Mouse (Mus musculus): Measurements from ENCODE around the gene Rita1. TPM values are rescaled to one million over a fixed set of nuclear protein-coding genes. Genes with fewer than 3 reads are reported as not detected.

Gene Rita1
- polyA plus RNA-seq, 1 experiment from 2014 or later = 6.1 TPM

GRCm38 (mm10) chr5:120644227-120644626 lies 31.8 kb upstream of the Rita1 start:
- no peak overlapping the region for H3K27ac ChIP-seq (ENCODE audit: low read depth, low read length)
- WGBS = 53% methylated on average over 3 of the region's 3 CpGs
- no peaks in the 10 kb centered on the region for H3K36me3 ChIP-seq (ENCODE audit: control insufficient read depth, insufficient read depth)
- TF ChIP-seq CTCF (IDR thresholded peaks at IDR 0.05; ENCODE audit: low read depth) = no peak
- no peaks in the 10 kb centered on the region for H3K4me1 ChIP-seq (replicated peaks; ENCODE audit: control insufficient read depth, insufficient read depth, low read length)
- H3K27me3 ChIP-seq (replicated peaks; ENCODE audit: control insufficient read depth, insufficient read depth, low read length) = peaks cover 9% of the 10 kb centered on the region
- no peak overlapping the region for H3K9ac ChIP-seq (ENCODE audit: low read depth, low read length)
- no peak overlapping the region for H3K4me2 ChIP-seq (replicated peaks; ENCODE audit: low read depth)
- no peak; the same call in 1 of the 2 replicates for ATAC-seq
- no peaks in the 10 kb centered on the region for H3K9me3 ChIP-seq (ENCODE audit: control insufficient read depth)
- no peak overlapping the region for H3K4me3 ChIP-seq (ENCODE audit: low read depth, low read length)

GRCm38 (mm10) chr5:120643365-120644085 lies 31.1 kb upstream of the Rita1 start:
- Histone ChIP-seq H3K36me3 (ENCODE audit: control insufficient read depth, insufficient read depth) (no peaks in the 10 kb centered on the region), H3K4me1 (replicated peaks; ENCODE audit: control insufficient read depth, insufficient read depth, low read length) (no peaks in the 10 kb centered on the region), H3K4me2 (replicated peaks; ENCODE audit: low read depth) (no peak overlapping the region), H3K4me3 (ENCODE audit: low read depth, low read length) (no peak overlapping the region), H3K9ac (ENCODE audit: low read depth, low read length) (no peak overlapping the region), H3K27ac (ENCODE audit: low read depth, low read length) (no peak overlapping the region), H3K9me3 (ENCODE audit: control insufficient read depth) (no peaks in the 10 kb centered on the region), H3K27me3 (replicated peaks; ENCODE audit: control insufficient read depth, insufficient read depth, low read length) (peaks cover 4% of the 10 kb centered on the region; the same call in 1 of the 2 replicates)
- WGBS = 64% methylated on average over 14 of the region's 14 CpGs
- ATAC-seq = no peak
- no peak for TF ChIP-seq CTCF (IDR thresholded peaks at IDR 0.05; ENCODE audit: low read depth)

- no peak overlapping the region for H3K4me3 ChIP-seq (ENCODE audit: low read depth, low read length)
- 91% methylated on average over 7 of the region's 7 CpGs for WGBS
- no peaks in the 10 kb centered on the region for H3K4me1 ChIP-seq (replicated peaks; ENCODE audit: control insufficient read depth, insufficient read depth, low read length)
- no peak for ATAC-seq
- H3K36me3 ChIP-seq (ENCODE audit: control insufficient read depth, insufficient read depth) = no peaks in the 10 kb centered on the region
- H3K9me3 ChIP-seq (ENCODE audit: control insufficient read depth) = no peaks in the 10 kb centered on the region
- no peak overlapping the region for H3K9ac ChIP-seq (ENCODE audit: low read depth, low read length)
- H3K27me3 ChIP-seq (replicated peaks; ENCODE audit: control insufficient read depth, insufficient read depth, low read length) = 0 out of 2 replicates have a peak, but pooled peaks cover 4% of the 10 kb centered on the region
- H3K27ac ChIP-seq (ENCODE audit: low read depth, low read length) = no peak overlapping the region
- no peak overlapping the region for H3K4me2 ChIP-seq (replicated peaks; ENCODE audit: low read depth)
- TF ChIP-seq CTCF (IDR thresholded peaks at IDR 0.05; ENCODE audit: low read depth) = no peak
Observed at GRCm38 (mm10) chr5:120640094-120640493, 27.7 kb upstream of the Rita1 start.

- WGBS = 77% methylated on average over 5 of the region's 5 CpGs
- H3K4me1 ChIP-seq (replicated peaks; ENCODE audit: control insufficient read depth, insufficient read depth, low read length) = no peaks in the 10 kb centered on the region
- H3K9ac ChIP-seq (ENCODE audit: low read depth, low read length) = no peak overlapping the region
- no peak overlapping the region for H3K4me2 ChIP-seq (replicated peaks; ENCODE audit: low read depth)
- H3K36me3 ChIP-seq (ENCODE audit: control insufficient read depth, insufficient read depth) = no peaks in the 10 kb centered on the region
- no peak overlapping the region for H3K27ac ChIP-seq (ENCODE audit: low read depth, low read length)
- TF ChIP-seq CTCF (IDR thresholded peaks at IDR 0.05; ENCODE audit: low read depth) = no peak
- peaks cover 3% of the 10 kb centered on the region; the same call in 1 of the 2 replicates for H3K9me3 ChIP-seq (ENCODE audit: control insufficient read depth)
- H3K4me3 ChIP-seq (ENCODE audit: low read depth, low read length) = no peak overlapping the region
- ATAC-seq = no peak
- H3K27me3 ChIP-seq (replicated peaks; ENCODE audit: control insufficient read depth, insufficient read depth, low read length) = no peaks in the 10 kb centered on the region; the same call in 1 of the 2 replicates
Observed at GRCm38 (mm10) chr5:120635633-120636032, 23.2 kb upstream of the Rita1 start.

GRCm38 (mm10) chr5:120634860-120635259 lies 22.5 kb upstream of the Rita1 start:
- no peak overlapping the region for H3K4me3 ChIP-seq (ENCODE audit: low read depth, low read length)
- peaks cover 3% of the 10 kb centered on the region; the same call in 1 of the 2 replicates for H3K9me3 ChIP-seq (ENCODE audit: control insufficient read depth)
- no peak overlapping the region for H3K4me2 ChIP-seq (replicated peaks; ENCODE audit: low read depth)
- no peaks in the 10 kb centered on the region for H3K36me3 ChIP-seq (ENCODE audit: control insufficient read depth, insufficient read depth)
- H3K27ac ChIP-seq (ENCODE audit: low read depth, low read length) = no peak overlapping the region
- no peak for TF ChIP-seq CTCF (IDR thresholded peaks at IDR 0.05; ENCODE audit: low read depth)
- H3K9ac ChIP-seq (ENCODE audit: low read depth, low read length) = no peak overlapping the region
- H3K27me3 ChIP-seq (replicated peaks; ENCODE audit: control insufficient read depth, insufficient read depth, low read length) = peaks cover 5% of the 10 kb centered on the region; the same call in 1 of the 2 replicates
- no peak for ATAC-seq
- WGBS = 46% methylated on average over 5 of the region's 5 CpGs
- H3K4me1 ChIP-seq (replicated peaks; ENCODE audit: control insufficient read depth, insufficient read depth, low read length) = no peaks in the 10 kb centered on the region

- Histone ChIP-seq H3K9ac (ENCODE audit: low read depth, low read length) (no peak within 1 kb of the TSS), H3K4me3 (ENCODE audit: low read depth, low read length) (no peak within 1 kb of the TSS), H3K4me1 (replicated peaks; ENCODE audit: control insufficient read depth, insufficient read depth, low read length) (no peaks in the 10 kb centered on the region), H3K27me3 (replicated peaks; ENCODE audit: control insufficient read depth, insufficient read depth, low read length) (peaks cover 5% of the 10 kb centered on the region; the same call in 1 of the 2 replicates), H3K4me2 (replicated peaks; ENCODE audit: low read depth) (no peak within 1 kb of the TSS), H3K9me3 (ENCODE audit: control insufficient read depth) (peaks cover 3% of the 10 kb centered on the region; the same call in 1 of the 2 replicates), H3K27ac (ENCODE audit: low read depth, low read length) (no peak within 1 kb of the TSS), H3K36me3 (ENCODE audit: control insufficient read depth, insufficient read depth) (no peaks in the 10 kb centered on the region)
- no peak for ATAC-seq
- 40% methylated on average over 9 of the region's 9 CpGs for WGBS
- no peak for TF ChIP-seq CTCF (IDR thresholded peaks at IDR 0.05; ENCODE audit: low read depth)
Observed at GRCm38 (mm10) chr5:120634131-120634530, 21.7 kb upstream of the Rita1 start, which contains the start of gene Cfap73. Gene Cfap73, minus strand, starts transcription at chr5:120634235.
